26 mouse cellular contexts compared by ENCODE assay signal in the genomic region with DNA sequence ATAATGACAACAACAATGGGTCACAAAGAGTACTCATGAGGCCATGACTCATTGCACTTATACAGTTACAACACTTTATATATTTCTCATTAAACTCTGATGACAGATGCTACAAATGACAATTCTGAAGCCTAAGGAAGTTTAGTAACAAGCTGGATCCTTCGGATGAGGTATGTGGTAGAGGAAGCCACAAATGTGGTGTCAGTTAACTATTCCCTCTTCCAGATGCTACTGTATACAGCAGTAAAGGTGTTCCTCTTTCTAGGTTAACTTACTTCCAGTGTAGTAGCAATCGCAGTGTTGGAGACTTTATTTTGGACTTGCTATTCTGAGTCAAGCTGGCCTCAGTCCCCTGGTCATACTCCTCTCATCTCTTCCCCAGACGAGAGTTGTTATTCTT.
A peak's percentile ranks its signal among the peaks of the same experiment; 100 is the strongest.
DNase-seq lines count a peak whose midpoint lies in the region; ATAC-seq lines count a peak whose summit lies in the region.
"Had no signal": no experiment of that assay in that cellular context is flagged by ENCODE, and none has a peak within 500 bp of the region (broad histone marks: within the 10 kb centered on the region; RNA-seq: fewer than 3 reads in every experiment).

No protein-coding gene starts in this region.

- ATAC-seq in common myeloid progenitor, adult 5-6 weeks (replicated peaks; ENCODE audit: low read depth, poor library complexity, severe bottlenecking): peak; percentile 64
- peak; percentile 17 to 62; a peak in 1 of 4 replicates for ATAC-seq in hematopoietic stem cell, adult 5-6 weeks (replicated peaks in 1 of 2; ENCODE audit: insufficient read depth in 1 of 2, low FRiP score in 2 of 2, low TSS enrichment in 1 of 2, low read depth in 1 of 2, poor library complexity in 2 of 2, severe bottlenecking in 2 of 2)
- ATAC-seq in megakaryocyte progenitor cell, adult 5-6 weeks (replicated peaks; ENCODE audit: poor library complexity): peak; percentile 85
- ATAC-seq in heart, embryonic 11.5 days (replicated peaks; ENCODE audit: insufficient number of reproducible peaks, low FRiP score, low TSS enrichment): no peak
- ATAC-seq: activated CD4-positive, CD25-positive, alpha-beta regulatory T cell, adult 4 months; CD4-positive, CD25-positive, alpha-beta regulatory T cell, adult 4 months; forebrain, embryonic 13.5 days; forebrain, embryonic 15.5 days; forebrain, postnatal 0 days; Patski had no signal

- H3K9me3 ChIP-seq in heart, embryonic 11.5 days (replicated peaks; ENCODE audit: control insufficient read depth, low read length): no peaks in the 10 kb centered on the region
- H3K9me3 ChIP-seq: embryonic facial prominence, embryonic 10.5 days; embryonic facial prominence, embryonic 12.5 days; forebrain, embryonic 13.5 days; forebrain, embryonic 15.5 days had no signal

- no peak overlapping the region for H3K9ac ChIP-seq in heart, embryonic 11.5 days (ENCODE audit: low read depth, low read length)
- H3K9ac ChIP-seq: embryonic facial prominence, embryonic 12.5 days; forebrain, embryonic 13.5 days; forebrain, embryonic 15.5 days; forebrain, postnatal 0 days had no signal

- WGBS in heart, embryonic 11.5 days (ENCODE audit: insufficient replicate concordance): 79% methylated on average over 3 of the region's 3 CpGs

- DNase-seq in 416B (ENCODE audit: low read depth): peak; percentile 10
- DNase-seq in layer of hippocampus, postnatal 10 days (ENCODE audit: low spot score in 2 of 2): no peak
- DNase-seq in layer of hippocampus, postnatal 25 days (ENCODE audit: extremely low spot score in 1 of 2, low spot score in 1 of 2): no peak
- DNase-seq: adrenal gland, adult 8-10 months; adrenal gland, postnatal 14 days; adrenal gland, postnatal 36 days; B cell, adult 2 months; cerebellum, adult 11-12 months; cerebellum, adult 2 months; cerebellum, adult 9-10 months; cerebellum, postnatal 10 days; cerebellum, postnatal 25 days; forebrain, postnatal 0 days had no signal

- H3K27me3 ChIP-seq in heart, embryonic 11.5 days (ENCODE audit: control insufficient read depth, insufficient read depth, low read length): no peaks in the 10 kb centered on the region
- H3K27me3 ChIP-seq: CH12.LX; embryonic facial prominence, embryonic 12.5 days; forebrain, embryonic 13.5 days; forebrain, embryonic 15.5 days; Patski had no signal

- no peaks in the 10 kb centered on the region for H3K4me1 ChIP-seq in heart, embryonic 11.5 days (ENCODE audit: control insufficient read depth, insufficient read depth, low read length)
- H3K4me1 ChIP-seq: embryonic facial prominence, embryonic 12.5 days; forebrain, embryonic 13.5 days; forebrain, embryonic 15.5 days had no signal

- H3K36me3 ChIP-seq in heart, embryonic 11.5 days (ENCODE audit: control insufficient read depth, insufficient read depth, low read length): no peaks in the 10 kb centered on the region
- H3K36me3 ChIP-seq: embryonic facial prominence, embryonic 10.5 days; embryonic facial prominence, embryonic 12.5 days; forebrain, embryonic 15.5 days; G1E had no signal

- H3K27ac ChIP-seq in heart, embryonic 11.5 days (ENCODE audit: low read depth, low read length): no peak overlapping the region
- H3K27ac ChIP-seq: embryonic facial prominence, embryonic 10.5 days; embryonic facial prominence, embryonic 12.5 days; forebrain, embryonic 13.5 days; forebrain, embryonic 15.5 days had no signal

- no peak overlapping the region for H3K4me3 ChIP-seq in heart, embryonic 11.5 days (ENCODE audit: low read depth, low read length)
- H3K4me3 ChIP-seq: embryonic facial prominence, embryonic 10.5 days; embryonic facial prominence, embryonic 12.5 days; forebrain, embryonic 13.5 days; forebrain, embryonic 15.5 days had no signal

- no peak overlapping the region for H3K4me2 ChIP-seq in heart, embryonic 11.5 days
- H3K4me2 ChIP-seq: embryonic facial prominence, embryonic 12.5 days; forebrain, embryonic 13.5 days; forebrain, embryonic 15.5 days had no signal
